Mouse (Mus musculus): Measurements from ENCODE around the gene Akap7.

DNA sequence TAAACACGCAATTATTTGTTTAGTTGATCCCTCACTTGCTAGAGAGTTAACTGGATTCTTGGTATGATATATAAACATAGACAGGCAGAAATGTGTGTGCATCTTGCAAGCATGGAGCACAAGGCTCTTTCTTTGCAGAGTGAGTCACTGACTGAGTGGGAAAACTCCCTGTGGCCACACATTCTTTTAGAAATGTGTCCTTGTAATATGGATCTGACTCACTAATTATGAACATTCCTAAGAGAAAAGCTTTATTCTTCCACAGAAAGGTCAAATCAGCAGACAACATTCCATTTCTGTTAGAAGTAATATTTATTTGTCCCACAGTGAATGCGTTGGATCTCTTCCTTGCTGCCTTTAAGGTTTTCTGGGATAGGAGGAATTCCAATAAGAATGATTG, 35.9 kb downstream of the Akap7 start:
- no peak for TF ChIP-seq POLR2A (IDR thresholded peaks at IDR 0.05; ENCODE audit: low read depth, low read length)
- TF ChIP-seq CTCF (IDR thresholded peaks at IDR 0.05; ENCODE audit: extremely low read depth, insufficient read length, insufficient replicate concordance, low read depth, low read length), result no peak
